Mouse (Mus musculus): Measurements from ENCODE around the gene Gm42742.

DNA sequence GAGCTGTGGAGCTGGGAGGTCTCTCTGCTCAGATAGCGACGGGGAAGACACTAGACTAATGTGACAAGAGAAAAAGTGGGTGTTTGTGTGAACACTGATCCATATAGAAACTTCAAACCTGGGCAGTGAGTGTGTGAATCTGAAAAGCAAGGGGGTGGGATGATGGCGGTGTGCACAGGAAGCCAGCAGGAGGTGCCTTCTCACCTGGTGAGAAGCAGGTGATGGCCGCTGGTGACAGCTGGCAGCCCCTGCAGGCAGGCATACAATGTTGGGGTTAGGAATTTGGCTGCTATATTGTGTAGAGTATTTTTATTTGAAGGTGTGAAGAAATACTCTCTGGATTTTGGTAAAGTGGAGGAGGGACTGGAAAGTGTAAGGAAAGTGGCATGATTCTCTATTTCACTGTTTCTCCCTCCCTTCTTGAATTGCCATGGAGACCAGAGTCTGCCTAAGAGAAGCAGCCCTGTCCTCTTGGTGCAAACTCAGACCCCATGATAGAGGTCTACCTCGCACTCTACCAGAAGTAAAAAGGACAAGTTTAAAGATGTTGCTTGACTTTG is 34.2 kb upstream of the Gm42742 start:
- TF ChIP-seq POLR2A (IDR thresholded peaks at IDR 0.05; ENCODE audit: control insufficient read depth, extremely low read depth, insufficient read depth, low read length, poor library complexity) (no peak), CTCF (IDR thresholded peaks at IDR 0.05; ENCODE audit: borderline replicate concordance, control insufficient read depth, extremely low read depth, insufficient read depth, low read length, poor library complexity) (no peak)

Measured in thymus, adult 2 months (tissue).